Mouse (Mus musculus) adrenal gland, adult 18-20 months (tissue): ENCODE results near the gene Napsa. TPM values are rescaled to one million over a fixed set of nuclear protein-coding genes. Genes with fewer than 3 reads are reported as not detected.

Experiments used
- DNase-seq, 2 experiments: peaks; one replicate each; pipeline ENCODE4 v3.0.0; 2021 to 2022; ENCODE audit warnings: low spot score in 2 of 2
- total RNA-seq, 2 experiments: library from RNA; stranded (reverse); gene quantifications; 1 replicate in 1 of 2; 2 replicates in 1 of 2; pipeline ENCODE4 v1.2.3; 2021

Napsa gene
- total RNA-seq, 2 experiments from 2014 or later, result 1.3 to 1.6 TPM

GRCm38 (mm10) chr7:44568803-44569202 is 3.4 kb upstream of the Napsa start:
- no peak for DNase-seq

GRCm38 (mm10) chr7:44570989-44571388 is 1.2 kb upstream of the Napsa start:
- no peak for DNase-seq

DNA sequence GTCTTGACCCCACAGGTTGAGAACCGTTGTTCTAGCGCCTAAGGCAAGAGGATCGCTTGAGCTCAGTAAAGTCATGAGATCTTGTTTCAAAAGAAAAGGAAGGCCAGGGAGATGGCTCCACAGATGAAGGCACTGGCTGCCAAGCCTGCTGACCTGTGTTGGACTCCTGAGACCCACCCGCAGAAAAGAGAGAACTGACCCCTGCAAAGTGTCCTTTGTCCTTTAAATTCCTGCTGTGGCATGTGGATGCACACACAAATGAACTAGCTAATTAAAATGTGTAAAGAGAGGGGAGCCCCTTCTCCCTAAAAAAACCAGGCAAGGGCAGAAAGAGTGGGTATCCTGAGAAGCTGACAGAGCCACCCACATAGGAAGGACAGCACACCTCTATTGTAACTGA is 369 bp upstream of the Napsa start:
- DNase-seq, result no peak

DNA sequence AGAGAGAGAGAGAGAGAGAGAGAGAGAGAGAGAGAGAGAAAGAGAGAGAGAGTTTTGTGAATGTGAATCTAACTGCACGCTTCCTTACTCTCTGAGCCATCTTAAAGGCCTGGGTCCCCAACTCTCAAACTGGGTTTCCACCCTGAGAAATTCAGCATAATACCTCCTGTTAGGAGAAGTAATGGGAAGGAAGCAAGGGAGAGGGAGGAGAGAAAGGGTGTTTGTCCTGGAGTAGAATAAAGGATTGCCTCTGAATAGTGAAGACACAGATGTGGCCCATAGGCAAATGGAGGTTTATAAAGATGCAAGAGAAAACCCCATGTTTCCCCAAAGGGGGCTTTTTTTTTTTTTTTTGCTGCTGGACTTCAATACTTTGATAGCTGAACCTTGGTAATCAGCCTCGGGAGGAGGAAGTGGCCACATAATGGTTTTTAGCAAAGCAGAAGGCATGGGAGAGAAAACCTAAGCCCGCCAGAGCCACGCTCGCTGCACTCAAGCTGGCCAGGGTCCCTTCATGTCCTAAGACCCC is 840 bp downstream of the Napsa start:
- no peak for DNase-seq

DNA sequence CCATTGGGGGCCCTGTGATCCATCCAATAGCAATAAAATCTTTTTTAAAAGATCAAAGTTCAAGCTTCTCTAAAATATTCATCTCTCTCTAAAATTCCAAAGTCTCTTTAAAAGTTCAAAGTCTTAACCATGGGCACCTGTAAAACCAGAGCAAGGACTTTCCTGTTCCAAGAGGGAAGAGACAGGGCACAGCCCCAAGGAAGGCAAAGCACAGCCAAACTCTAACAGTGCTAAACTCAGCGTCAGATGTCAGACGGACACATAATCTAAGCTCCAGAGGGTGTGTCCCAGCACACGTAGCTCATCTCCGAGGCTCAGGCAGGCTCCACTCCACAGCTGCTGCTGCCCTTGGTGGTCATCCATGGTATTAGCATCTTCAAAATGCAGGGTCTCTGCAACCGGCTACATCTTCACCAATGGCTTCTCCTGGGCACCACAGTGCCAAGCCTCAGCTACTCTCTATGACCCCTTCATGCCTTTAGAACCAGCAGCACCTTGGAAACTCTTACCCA is 4.2 kb downstream of the Napsa start:
- DNase-seq, result no peak

DNA sequence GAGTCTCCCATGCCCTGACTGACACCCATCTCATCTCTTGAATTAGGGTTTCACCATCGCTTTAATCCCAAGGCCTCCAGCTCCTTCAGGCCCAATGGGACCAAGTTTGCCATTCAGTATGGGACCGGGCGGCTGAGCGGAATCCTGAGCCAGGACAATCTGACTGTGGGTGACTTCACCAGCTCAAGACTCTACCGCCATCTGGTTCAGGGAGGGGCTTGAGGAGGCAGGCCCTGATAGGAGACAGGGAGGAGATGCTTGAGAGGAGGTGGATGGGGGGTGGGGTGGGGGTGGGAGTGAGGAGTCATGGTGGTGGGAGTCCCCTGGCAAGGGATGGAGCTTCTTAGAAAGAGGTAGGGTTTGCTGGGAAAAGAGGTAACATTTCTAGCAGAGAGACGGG is 9.5 kb downstream of the Napsa start:
- DNase-seq, result no peak

DNA sequence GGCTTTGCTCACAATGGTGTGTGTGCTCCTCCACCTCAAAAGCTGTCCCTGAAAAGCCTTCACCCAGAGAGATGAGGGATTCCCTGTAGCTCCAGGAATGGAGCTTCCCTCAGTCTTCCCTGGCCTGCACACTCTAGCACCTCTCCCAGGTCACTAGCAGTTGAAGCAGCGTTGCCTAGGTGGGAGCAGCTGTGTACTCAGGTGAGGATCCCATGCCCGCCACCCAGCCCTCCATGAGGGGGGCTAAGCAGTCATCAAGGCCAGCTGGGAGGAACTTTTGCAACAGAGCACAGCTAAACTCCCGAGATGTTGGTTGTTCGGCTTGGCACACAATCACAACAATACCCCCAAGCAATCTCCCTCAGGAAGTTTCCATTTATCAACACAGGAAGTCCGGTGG is 10.5 kb downstream of the Napsa start:
- no peak for DNase-seq

DNA sequence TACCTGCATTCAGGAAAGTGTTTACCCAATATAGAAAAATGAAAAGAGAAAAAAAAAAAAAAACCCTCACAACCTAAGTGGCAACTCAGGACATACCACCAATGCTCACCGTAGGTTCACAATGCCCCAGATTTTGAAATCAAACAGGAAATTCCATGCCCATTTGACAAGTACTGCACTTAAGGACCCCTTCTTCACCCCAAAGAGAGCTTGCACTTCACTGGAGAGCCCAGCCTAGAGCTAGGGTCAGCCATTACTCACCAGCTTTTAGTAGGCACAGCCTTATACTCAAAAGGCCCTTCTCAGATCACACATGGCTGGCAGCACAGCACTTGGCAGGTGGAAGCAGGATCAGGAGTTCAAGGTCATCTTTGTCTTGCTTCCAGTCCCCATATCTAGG is 11.0 kb downstream of the Napsa start:
- DNase-seq, result no peak

DNA sequence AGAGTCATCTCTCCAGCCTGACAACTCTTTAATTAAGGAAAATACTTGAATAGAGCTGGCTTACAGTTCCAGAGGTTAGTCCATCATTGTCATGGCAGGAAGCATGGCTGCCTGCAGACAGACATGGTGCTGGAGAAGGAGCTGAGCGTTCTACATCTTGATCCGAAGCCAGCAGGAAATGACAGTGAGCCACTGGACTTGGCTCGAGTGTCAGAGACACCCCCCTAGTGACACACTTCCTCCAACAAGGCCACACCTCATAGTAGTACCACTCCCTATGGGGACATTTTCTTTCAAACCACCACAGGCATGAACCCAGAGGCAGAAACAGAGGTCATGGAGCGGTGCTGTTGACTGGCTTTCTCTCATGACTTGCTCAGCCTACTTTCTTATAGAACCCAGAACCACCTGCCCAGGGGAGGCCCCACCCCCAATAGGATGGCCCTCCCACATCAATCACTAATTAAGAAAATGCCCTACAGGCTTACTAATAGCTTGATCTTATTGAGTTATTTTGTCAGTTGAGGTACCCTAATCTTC is 12.2 kb downstream of the Napsa start:
- DNase-seq, result no peak

- DNase-seq, result no peak
Measured at GRCm38 (mm10) chr7:44584921-44585320, 12.7 kb downstream of the Napsa start.

DNA sequence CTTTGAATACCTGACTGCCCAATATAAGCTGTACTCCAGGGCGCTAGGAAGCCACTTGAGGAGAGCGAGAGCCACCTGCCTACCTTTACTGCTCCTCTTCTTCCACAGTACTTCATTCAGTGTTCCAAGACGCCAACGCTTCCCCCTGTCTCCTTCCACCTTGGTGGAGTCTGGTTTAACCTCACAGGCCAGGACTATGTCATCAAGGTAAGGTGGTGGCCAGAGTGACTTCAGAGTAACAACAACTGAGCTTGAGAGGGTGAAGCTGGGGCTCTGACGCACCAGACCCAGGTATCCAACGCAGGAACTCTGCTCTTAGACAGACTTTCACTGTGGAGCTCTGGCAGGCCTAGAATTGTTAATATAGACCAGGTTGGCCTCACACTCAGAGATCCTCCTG is 13.4 kb downstream of the Napsa start:
- no peak for DNase-seq

GRCm38 (mm10) chr7:44586518-44586917 is 14.3 kb downstream of the Napsa start:
- no peak for DNase-seq

- DNase-seq, result peak; percentile 29 to 41
Measured at GRCm38 (mm10) chr7:44586930-44587329, 14.8 kb downstream of the Napsa start.

DNA sequence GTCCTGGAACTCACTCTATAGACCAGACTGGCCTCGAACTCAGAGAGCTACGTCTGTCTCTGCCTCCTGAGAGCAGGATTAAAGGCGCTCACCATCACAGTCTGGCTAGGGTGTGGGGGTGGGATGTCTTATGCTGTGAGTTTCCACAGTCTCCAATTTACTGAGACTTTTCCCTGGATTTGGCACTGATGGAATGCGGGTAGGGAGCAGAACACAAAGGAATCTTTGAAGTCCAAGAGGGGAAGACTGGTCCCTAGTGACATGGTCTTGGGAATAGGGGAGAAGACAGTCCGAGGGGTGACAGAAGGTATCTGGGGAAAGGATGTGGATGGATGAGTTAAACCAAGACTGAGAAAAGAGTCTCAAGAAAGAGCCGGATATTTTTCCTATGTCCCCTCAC is 15.5 kb downstream of the Napsa start:
- no peak for DNase-seq

DNA sequence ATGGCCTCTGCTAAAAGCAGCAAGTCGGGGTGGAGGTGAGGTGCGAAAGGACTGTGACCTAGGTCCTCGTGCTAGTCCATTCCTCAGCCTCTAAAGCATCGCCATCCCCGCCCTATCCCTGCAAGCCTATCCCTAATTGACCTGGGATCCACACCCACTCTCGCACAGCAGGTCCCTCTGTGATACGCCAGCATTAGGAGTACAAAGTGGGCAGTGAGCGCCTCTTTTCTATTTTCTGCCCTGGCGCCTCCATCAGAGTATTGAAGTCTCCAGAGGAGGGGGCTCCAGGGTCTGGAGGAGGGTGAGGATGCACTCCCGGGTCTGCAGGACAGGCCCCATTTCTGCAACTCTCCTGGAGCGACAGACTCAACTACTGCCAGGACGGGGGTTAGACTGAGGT is 16.2 kb downstream of the Napsa start:
- DNase-seq, result no peak

DNA sequence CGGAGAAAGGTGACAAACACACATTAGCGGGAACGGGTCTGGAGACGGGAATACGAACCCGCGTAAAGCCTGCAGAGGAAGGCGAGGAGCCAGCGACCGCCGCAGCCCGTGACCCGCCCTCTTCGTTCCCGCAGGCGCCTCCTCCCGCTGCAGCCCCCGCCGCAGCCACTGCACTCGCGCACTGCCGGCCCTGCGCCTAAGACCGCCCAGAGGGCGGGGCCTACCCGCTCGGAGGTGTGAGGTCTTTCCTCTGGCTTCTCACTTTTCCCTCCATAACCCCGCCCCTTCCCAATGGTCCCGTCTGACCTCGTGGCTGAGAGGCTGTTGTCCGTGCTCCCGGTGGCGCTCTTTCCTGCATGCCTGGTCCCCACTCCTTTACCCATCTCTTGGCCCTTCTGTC is 17.0 kb downstream of the Napsa start:
- DNase-seq, result peak; percentile 44 to 55

- no peak for DNase-seq
Measured at GRCm38 (mm10) chr7:44589946-44590345, 17.8 kb downstream of the Napsa start.

DNA sequence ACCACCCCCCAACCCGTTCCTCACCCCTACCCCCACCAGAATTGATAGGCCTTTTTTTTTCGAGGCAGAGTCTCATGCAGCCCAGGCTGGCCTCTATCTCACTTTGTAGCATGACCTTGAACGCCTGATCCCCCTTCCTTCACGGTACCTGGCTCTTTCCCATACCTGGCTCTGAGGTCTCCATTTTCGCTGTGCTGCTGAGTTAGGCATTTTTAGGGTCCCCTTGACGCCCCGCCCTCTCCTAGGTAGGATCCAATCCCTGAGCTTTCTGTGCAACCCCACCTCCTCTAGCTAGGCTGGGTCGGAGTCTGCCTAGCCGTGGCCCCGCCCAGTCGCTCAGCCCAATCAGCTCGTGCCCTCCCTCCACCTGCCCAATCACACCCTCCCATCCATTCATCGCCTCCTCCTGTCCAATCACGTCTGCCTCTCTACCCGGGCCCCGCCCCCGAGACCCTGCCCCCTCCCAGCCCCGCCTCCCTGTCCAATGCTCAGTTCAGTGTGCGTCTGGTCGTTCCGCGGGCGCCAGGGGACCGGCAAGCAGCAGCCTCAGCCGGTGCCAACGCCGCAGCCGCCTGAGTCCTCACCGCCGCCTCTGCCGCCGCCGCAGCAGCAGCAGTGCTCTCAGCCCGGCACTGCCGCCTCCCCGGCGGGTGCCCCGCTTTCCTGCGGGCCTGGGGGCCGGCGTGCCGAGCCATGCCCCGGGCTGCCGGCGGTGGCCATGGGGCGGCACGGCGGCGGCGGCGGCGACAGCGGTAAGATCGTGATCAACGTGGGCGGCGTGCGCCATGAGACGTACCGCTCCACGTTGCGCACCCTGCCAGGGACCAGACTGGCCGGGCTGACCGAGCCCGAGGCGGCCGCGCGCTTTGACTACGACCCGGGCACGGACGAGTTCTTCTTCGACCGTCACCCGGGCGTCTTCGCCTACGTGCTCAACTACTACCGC is 18.5 kb downstream of the Napsa start, which contains the start of gene Kcnc3:
Gene Kcnc3 (plus strand): TSS at position 263 of the 946 bp plus-strand sequence.
- DNase-seq, result peak; percentile 74 to 75

DNA sequence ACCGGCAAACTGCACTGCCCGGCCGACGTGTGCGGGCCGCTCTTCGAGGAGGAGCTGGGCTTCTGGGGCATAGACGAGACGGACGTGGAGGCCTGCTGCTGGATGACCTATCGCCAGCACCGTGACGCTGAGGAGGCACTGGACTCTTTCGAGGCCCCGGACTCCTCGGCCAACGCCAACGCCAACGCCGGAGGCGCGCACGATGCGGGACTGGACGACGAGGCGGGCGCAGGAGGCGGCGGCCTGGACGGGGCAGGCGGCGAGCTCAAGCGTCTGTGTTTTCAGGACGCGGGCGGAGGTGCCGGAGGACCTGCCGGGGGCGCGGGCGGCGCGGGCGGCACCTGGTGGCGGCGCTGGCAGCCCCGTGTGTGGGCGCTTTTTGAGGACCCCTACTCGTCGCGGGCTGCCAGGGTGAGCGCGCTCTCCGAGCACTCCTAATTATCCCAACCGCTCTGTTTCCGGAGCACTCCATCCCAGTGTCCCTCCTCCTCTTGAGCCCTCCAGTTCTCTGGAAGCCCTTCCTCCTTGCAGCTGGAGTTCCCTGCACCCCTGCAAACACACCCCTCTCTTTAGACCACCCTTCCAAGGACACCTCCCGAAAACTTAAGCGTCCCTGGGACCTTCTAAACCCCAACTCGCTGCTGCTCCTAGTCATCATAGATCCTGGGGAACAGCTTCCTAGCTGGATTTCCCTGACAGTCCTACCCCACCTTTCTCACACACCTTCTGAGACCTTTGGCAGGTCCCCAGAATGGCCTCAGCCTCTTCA is 19.4 kb downstream of the Napsa start:
- DNase-seq, result no peak

DNA sequence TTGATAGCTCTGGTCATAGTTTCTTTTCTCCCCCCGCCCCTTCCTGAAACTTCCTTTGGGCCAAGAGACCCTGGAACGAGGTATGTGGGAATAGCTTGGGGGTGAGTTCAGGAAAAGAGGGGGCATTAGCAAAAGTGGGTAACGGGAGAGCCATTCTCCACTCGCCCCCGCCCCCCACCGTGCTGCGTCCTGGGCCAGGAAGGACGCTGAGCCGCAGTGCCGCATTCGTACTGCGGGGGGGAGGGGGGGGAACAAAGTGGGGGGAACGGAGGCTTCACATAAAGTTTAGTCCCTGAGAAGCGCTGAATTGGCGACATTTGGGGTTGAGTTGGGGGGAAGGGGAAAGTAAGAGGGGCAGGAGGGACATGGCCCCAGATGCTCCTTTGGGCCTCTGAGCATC is 20.9 kb downstream of the Napsa start:
- no peak for DNase-seq

GRCm38 (mm10) chr7:44593775-44594174 is 21.6 kb downstream of the Napsa start:
- peak; percentile 77 to 85 for DNase-seq
